Mouse (Mus musculus): ENCODE measurements around the gene Eef1akmt1.

DNA sequence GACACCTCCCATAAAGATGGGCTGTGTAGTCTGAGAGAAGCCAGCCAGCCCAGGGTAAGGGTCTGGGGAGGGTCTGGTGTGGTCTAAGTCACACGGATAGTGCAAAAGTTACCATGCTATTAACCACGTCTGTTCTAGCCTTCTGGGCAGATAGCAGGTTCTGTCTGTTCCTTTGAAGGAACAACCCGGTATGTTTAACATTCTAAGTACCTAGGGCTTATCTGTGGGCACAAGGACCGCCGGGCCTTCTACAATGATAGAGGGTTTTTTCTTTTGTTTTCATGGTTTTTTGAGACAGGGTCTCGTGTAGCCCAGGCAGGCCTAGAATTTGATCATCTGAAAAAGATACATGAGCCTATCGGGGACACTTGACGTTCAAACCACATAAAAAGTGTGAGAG lies 25.3 kb downstream of the Eef1akmt1 start:
- TF ChIP-seq CTCF (conservative IDR thresholded peaks at IDR 0.05; ENCODE audit: low read length): no peak
- no peak for TF ChIP-seq POU5F1 (IDR thresholded peaks at IDR 0.05; ENCODE audit: borderline replicate concordance, low read length)

Data from E14TG2a.4 (cell line).